Mouse (Mus musculus) embryonic facial prominence, embryonic 11.5 days (tissue): Measurements from ENCODE around the gene Scai. TPM values are rescaled to one million over a fixed set of nuclear protein-coding genes. Genes with fewer than 3 reads are reported as not detected.

ENCODE experiments used
- ATAC-seq: fragments of 200-750 bp; cut with Nextera tagmentation; replicated peaks from 2 replicates; pipeline ENCODE4 v1.8.0; 2017; ENCODE audit warnings: low read depth; ENCODE audit not compliant: insufficient number of reproducible peaks, low FRiP score, low TSS enrichment
- DNase-seq: peaks from one replicate; pipeline ENCODE4 v3.0.0-alpha.2; 2015; ENCODE audit warnings: low spot score
- H3K27ac ChIP-seq: fragments of 300-500 bp; sonication (generic); replicated peaks from 2 replicates; pipeline ENCODE4 v1.5.1; 2014; ENCODE audit warnings: mild to moderate bottlenecking, low read depth, low read length, control low read depth
- H3K27me3 ChIP-seq: fragments of 300-500 bp; sonication (generic); 2 replicates; pipeline ENCODE4 v1.6.1; 2014; ENCODE audit warnings: mild to moderate bottlenecking, low read length, moderate library complexity, mixed read lengths; ENCODE audit not compliant: control insufficient read depth, insufficient read depth
- H3K36me3 ChIP-seq: fragments of 300-500 bp; sonication (generic); replicated peaks from 2 replicates; pipeline ENCODE4 v1.6.1; 2014; ENCODE audit warnings: low read depth, mild to moderate bottlenecking, low read length, moderate library complexity, mixed read lengths; ENCODE audit not compliant: control insufficient read depth, insufficient read depth
- H3K4me1 ChIP-seq: fragments of 300-500 bp; sonication (generic); 2 replicates; pipeline ENCODE4 v1.6.1; 2014; ENCODE audit warnings: low read length, mixed read lengths; ENCODE audit not compliant: control insufficient read depth, insufficient read depth
- H3K4me2 ChIP-seq: fragments of 300-500 bp; sonication (generic); 2 replicates; pipeline ENCODE4 v1.6.1; 2014; ENCODE audit warnings: low read depth, mild to moderate bottlenecking, control low read depth, low read length, moderate library complexity
- H3K4me3 ChIP-seq: fragments of 300-500 bp; sonication (generic); 2 replicates; pipeline ENCODE4 v1.5.1; 2014; ENCODE audit warnings: low read depth, low read length, control low read depth
- H3K9ac ChIP-seq: fragments of 300-500 bp; sonication (generic); replicated peaks from 2 replicates; pipeline ENCODE4 v1.6.1; 2014; ENCODE audit warnings: mild to moderate bottlenecking, control low read depth, low read length
- H3K9me3 ChIP-seq: fragments of 300-500 bp; sonication (generic); replicated peaks from 2 replicates; pipeline ENCODE4 v1.6.1; 2016; ENCODE audit warnings: mild to moderate bottlenecking, low read length, inconsistent platforms, mixed read lengths; ENCODE audit not compliant: control insufficient read depth
- WGBS: fragments of 180-500 bp; shearing (Covaris S2); extraction: QIAGEN DNeasy Blood & Tissue Kit; methylation state at CpG from one replicate; pipeline ENCODE4 v1.1.7; 2014; 5-methylcytosine and 5-hydroxymethylcytosine counted together
- polyA plus RNA-seq: library from polyadenylated mRNA; unstranded; fragments of >200 nt; fragmentation: Nextera tagmentation; extraction: Ambion mirVana; gene quantifications from 2 replicates; pipeline ENCODE4 v1.2.1, GENCODE M21; 2014

Scai gene
- polyA plus RNA-seq, 1 experiment from 2014 or later: 8.1 TPM

DNA sequence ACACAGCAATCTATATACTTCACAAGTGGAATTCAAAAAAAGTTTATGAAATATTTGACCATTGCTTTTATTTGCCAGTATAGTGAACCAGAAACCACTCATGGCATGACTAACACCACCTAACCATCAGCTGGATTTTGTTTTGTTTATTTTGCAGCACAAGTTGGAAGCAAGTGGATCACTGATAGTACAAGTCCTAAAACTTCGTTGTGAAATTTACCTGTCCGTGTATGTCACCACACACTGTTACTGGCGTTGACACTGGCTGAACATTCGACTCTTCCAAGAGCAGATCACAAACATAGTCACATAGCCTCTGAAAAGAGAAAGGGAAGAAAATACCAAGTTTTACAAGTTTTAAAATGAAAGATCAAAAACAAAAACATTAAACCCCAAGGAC lies 20.2 kb upstream of the Scai start:
- no peaks in the 10 kb centered on the region for H3K4me1 ChIP-seq
- ATAC-seq (no peak), DNase-seq (no peak)
- 95% methylated on average over 4 of the region's 4 CpGs for WGBS
- no peak overlapping the region for H3K4me2 ChIP-seq
- H3K9ac ChIP-seq: no peak overlapping the region
- no peak overlapping the region for H3K4me3 ChIP-seq
- H3K36me3 ChIP-seq: no peaks in the 10 kb centered on the region; the same call in 1 of the 2 replicates
- H3K27me3 ChIP-seq: no peaks in the 10 kb centered on the region
- no peaks in the 10 kb centered on the region for H3K9me3 ChIP-seq
- H3K27ac ChIP-seq: no peak overlapping the region

DNA sequence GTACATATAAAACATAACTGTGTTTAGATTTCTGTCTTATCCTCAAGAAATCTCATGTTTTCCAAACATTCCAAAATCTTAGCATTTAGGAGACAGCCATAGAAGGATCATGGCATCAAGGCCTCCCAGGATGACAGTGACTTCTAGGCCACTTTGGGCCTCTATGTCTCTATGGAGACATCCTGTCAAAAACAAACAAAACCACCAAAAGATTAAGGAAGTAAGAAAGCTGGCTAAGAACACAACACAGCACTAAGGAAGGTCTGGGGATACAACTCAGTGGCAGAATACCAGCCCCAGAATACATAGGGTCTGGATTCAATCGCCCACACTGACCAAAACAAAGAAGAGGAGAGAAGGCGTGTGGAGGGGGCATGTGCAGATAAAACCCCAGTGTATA lies 12.8 kb upstream of the Scai start:
- Histone ChIP-seq H3K27me3 (no peaks in the 10 kb centered on the region), H3K4me2 (no peak overlapping the region), H3K9me3 (no peaks in the 10 kb centered on the region), H3K4me3 (no peak overlapping the region), H3K36me3 (no peaks in the 10 kb centered on the region; the same call in 1 of the 2 replicates), H3K27ac (no peak overlapping the region), H3K9ac (no peak overlapping the region), H3K4me1 (no peaks in the 10 kb centered on the region)
- DNase-seq: no peak
- no peak for ATAC-seq
- WGBS: 90% methylated on average over 2 of the region's 2 CpGs

DNA sequence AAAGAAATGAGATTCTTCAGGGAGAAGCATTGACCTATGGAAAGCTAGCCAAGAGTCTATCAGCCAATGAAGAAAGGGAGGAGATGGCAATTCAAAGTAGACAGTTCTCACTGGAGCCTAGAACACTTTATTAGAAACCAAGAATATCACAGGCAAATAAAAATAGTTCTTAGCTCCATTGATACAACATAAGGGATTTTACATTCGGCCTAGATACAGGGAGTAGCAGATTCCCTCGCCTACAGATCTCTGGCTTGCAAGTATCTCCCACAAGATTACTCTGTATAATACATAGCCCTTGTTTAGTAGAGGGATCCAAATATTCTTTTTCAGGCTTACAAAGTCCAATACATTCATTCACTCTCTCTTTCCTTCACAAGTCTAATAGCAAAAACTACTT lies 4.3 kb upstream of the Scai start:
- WGBS: 97% methylated on average over 2 of the region's 2 CpGs
- Histone ChIP-seq H3K4me1 (no peaks in the 10 kb centered on the region), H3K4me3 (no peak overlapping the region), H3K27ac (no peak overlapping the region), H3K36me3 (no peaks in the 10 kb centered on the region), H3K27me3 (no peaks in the 10 kb centered on the region), H3K9ac (no peak overlapping the region), H3K4me2 (no peak overlapping the region), H3K9me3 (no peaks in the 10 kb centered on the region)
- ATAC-seq (no peak), DNase-seq (no peak)

DNA sequence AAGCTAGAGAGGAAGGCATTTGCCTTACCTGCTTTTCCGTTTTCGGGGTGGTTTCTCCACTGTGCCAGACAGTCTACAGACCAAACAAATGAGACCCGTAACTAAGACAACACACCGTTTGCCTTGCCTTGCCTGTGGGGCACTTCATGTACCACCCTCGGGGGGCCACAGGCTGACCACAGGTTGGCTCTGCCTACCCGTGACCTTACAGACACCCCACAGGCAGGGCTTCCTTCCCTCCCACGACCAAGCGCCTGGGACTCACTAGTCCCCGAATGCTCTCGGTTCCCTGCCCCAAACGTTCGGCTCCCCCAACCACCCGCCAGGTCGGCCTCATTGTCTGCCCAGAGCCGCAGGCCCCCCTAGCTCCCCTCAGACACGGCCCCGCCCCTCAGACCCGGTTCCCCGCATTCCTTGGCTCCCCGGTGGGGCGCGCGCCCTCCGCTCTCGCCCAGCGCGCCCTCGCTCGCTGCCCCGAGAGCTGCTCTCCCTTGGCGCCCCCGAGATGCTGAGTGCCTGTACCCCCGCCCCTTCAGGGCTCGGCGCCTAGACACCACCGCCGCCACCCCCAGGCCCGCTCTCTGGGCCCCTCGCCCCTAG lies 473 bp downstream of the Scai start:
- H3K36me3 ChIP-seq: no peaks in the 10 kb centered on the region; the same call in 1 of the 2 replicates
- no peaks in the 10 kb centered on the region for H3K27me3 ChIP-seq
- peak overlapping the region; percentile 78 for H3K4me3 ChIP-seq
- H3K9me3 ChIP-seq: no peaks in the 10 kb centered on the region
- WGBS: under 1% methylated on average over 32 of the region's 39 CpGs
- H3K4me2 ChIP-seq: peak overlapping the region; percentile 54
- peak overlapping the region; percentile 93 for H3K27ac ChIP-seq
- no peaks in the 10 kb centered on the region for H3K4me1 ChIP-seq
- H3K9ac ChIP-seq: peak overlapping the region; percentile 87
- DNase-seq (peak; percentile 75), ATAC-seq (peak; percentile 90)

DNA sequence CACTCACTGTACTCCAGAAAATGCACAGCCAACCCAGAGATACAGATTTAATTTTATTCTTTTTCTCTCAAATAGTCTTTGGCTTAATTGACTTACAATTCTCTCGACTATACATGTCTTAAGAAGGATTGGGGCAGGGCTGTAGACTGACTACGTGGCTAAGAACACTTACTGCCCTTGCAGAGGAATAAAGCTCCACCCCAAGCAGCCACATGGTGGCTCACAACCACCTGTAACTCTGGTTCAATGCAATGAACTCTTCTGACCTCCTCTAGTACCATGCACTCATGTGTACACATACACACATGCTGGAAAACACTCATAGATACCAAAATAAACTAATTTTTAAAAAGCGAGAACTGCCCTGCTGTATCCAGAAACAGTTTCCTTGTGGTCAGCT lies 4.6 kb downstream of the Scai start:
- H3K4me1 ChIP-seq: no peaks in the 10 kb centered on the region
- H3K4me3 ChIP-seq: no peak overlapping the region
- H3K9me3 ChIP-seq: no peaks in the 10 kb centered on the region
- no peaks in the 10 kb centered on the region for H3K27me3 ChIP-seq
- H3K27ac ChIP-seq: no peak overlapping the region
- H3K36me3 ChIP-seq: no peaks in the 10 kb centered on the region; the same call in 1 of the 2 replicates
- H3K4me2 ChIP-seq: no peak overlapping the region
- no peak overlapping the region for H3K9ac ChIP-seq
- 77% methylated on average over 3 of the region's 3 CpGs for WGBS
- ATAC-seq: no peak
- DNase-seq: no peak

DNA sequence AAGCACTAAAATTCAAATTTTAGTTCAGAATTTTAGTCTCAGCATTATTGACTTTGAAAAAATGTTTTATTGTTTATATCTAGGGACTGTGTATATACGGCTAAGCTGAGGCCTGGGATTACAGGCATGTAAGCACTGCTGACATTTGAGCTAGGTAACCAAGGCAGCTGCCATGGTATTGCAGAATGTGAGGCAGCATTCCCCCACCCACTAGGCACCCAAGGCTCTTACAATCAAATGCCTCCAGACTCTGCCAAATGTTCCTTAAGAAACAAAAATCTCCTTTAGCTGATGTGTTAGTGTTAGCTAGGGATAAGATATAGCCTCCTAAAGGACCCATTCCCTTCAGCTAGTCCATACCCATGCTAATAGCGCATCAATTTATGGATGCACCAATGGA lies 6.9 kb downstream of the Scai start:
- Histone ChIP-seq H3K9me3 (no peaks in the 10 kb centered on the region), H3K27me3 (no peaks in the 10 kb centered on the region), H3K4me1 (no peaks in the 10 kb centered on the region), H3K9ac (no peak overlapping the region), H3K27ac (no peak overlapping the region), H3K4me3 (no peak overlapping the region), H3K4me2 (no peak overlapping the region), H3K36me3 (no peaks in the 10 kb centered on the region; the same call in 1 of the 2 replicates)
- no peak for ATAC-seq
- 90% methylated on average over 2 of the region's 2 CpGs for WGBS
- DNase-seq: no peak

DNA sequence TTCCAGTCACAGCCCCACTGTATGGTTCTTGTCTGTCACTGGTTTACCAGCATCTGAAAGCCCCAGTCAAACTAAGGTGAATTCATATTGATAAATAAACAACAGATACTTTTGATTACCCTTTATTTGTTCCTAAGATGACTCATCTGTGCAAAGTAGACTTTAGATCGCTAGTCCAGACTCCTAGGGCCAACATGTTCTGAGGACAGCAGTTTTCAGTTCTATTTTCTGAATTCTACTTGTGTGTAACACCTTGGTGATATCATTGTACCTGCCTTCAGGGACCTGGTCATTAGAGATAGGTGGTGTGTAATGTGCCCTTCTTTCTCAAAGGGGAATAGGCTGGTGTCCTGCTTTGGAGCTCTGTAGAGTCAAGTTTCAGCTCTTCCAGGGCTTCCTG lies 29.5 kb downstream of the Scai start:
- Histone ChIP-seq H3K27ac (no peak overlapping the region), H3K27me3 (no peaks in the 10 kb centered on the region), H3K4me3 (no peak overlapping the region), H3K36me3 (no peaks in the 10 kb centered on the region), H3K9me3 (no peaks in the 10 kb centered on the region), H3K4me1 (no peaks in the 10 kb centered on the region), H3K9ac (no peak overlapping the region), H3K4me2 (no peak overlapping the region)
- ATAC-seq: no peak
- 87% methylated on average over 1 of the region's 1 CpGs for WGBS
- no peak for DNase-seq

DNA sequence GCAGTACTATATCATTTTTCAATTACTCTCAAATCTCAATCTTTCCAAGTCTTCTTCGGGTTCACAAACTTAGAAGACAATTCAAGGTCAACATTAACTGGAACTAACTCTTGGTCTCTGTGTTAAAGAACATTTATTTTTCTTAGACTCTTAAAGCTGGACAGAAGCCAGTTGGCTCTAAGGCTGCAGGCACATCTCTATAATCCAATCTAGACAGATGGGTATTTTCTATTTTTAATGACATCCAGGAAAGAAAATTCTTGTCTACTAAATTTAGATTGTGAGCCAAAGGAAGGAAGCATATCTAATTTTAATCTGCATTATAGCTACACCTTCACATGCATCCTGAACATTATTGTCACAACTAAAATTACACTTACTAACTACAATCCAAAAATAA lies 32.6 kb downstream of the Scai start:
- Histone ChIP-seq H3K27ac (no peak overlapping the region), H3K4me3 (no peak overlapping the region), H3K4me1 (no peaks in the 10 kb centered on the region), H3K36me3 (no peaks in the 10 kb centered on the region; the same call in 1 of the 2 replicates), H3K4me2 (no peak overlapping the region), H3K9me3 (no peaks in the 10 kb centered on the region), H3K9ac (no peak overlapping the region), H3K27me3 (no peaks in the 10 kb centered on the region)
- 75% methylated on average over 1 of the region's 1 CpGs for WGBS
- no peak for ATAC-seq
- no peak for DNase-seq
